Mouse (Mus musculus): ENCODE results near the gene Nt5c. TPM values are rescaled to one million over a fixed set of nuclear protein-coding genes. Genes with fewer than 3 reads are reported as not detected.

The Nt5c gene
- polyA plus RNA-seq, 1 experiment, result 19.1 TPM

DNA sequence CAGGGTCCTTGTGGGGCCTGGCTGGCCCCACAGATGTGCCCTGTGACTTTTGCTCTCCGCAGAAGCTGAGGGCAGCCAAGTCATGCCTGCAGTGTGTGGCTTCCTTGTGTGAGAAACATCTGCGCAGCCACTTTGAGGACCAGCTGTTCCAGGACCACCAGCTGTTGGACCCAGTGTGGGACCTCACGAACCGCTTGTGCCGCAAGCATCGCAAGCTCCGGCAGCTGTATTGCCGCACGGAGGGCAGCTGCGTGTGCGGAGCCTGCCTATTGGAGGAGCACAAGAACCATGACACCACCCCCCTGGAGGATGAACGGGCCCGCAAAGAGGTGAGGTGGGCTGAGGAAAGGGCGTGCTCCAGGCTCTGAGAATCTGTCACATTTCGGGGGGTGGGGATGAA is 50.2 kb downstream of the Nt5c start:
- no peak overlapping the region for H3K27ac ChIP-seq (replicated peaks; ENCODE audit: low read depth, low read length)
- no peaks in the 10 kb centered on the region for H3K4me1 ChIP-seq (ENCODE audit: control insufficient read depth, insufficient read depth, insufficient read length, low read length)
- H3K4me3 ChIP-seq (ENCODE audit: insufficient read depth, low read depth, low read length), result no peak overlapping the region

Other genes with a start within 250 kb of the Nt5c start
- gene Grin2c, start 224.6 kb downstream of the Nt5c start, polyA plus RNA-seq (2012; ENCODE audit: insufficient read depth, insufficient read length, missing spikeins), result not detected in 2 replicates
- 10.9 and 12.7 TPM in 2 replicates for gene Fdxr, start 214.8 kb downstream of the Nt5c start, polyA plus RNA-seq (2012; ENCODE audit: insufficient read depth, insufficient read length, missing spikeins)
- gene Fads6, start 194.2 kb downstream of the Nt5c start, polyA plus RNA-seq (2012; ENCODE audit: insufficient read depth, insufficient read length, missing spikeins), result 0.40 and 0.67 TPM in 2 replicates
- not detected in 2 replicates for gene Otop2, start 184.7 kb downstream of the Nt5c start, polyA plus RNA-seq (2012; ENCODE audit: insufficient read depth, insufficient read length, missing spikeins)
- not detected in 2 replicates for gene Ush1g, start 169.8 kb downstream of the Nt5c start, polyA plus RNA-seq (2012; ENCODE audit: insufficient read depth, insufficient read length, missing spikeins)
- not detected in 2 replicates for gene Otop3, start 157.1 kb downstream of the Nt5c start, polyA plus RNA-seq (2012; ENCODE audit: insufficient read depth, insufficient read length, missing spikeins)
- 0.83 and 2.7 TPM in 2 replicates for gene Hid1, start 124.1 kb downstream of the Nt5c start, polyA plus RNA-seq (2012; ENCODE audit: insufficient read depth, insufficient read length, missing spikeins)
- gene Cdr2l, start 109.9 kb downstream of the Nt5c start, polyA plus RNA-seq (2012; ENCODE audit: insufficient read depth, insufficient read length, missing spikeins), result 1.9 and 2.1 TPM in 2 replicates
- 129 and 138 TPM in 2 replicates for gene Mrpl58, start 88.1 kb downstream of the Nt5c start, polyA plus RNA-seq (2012; ENCODE audit: insufficient read depth, insufficient read length, missing spikeins)
- gene Atp5h, start 71.9 kb downstream of the Nt5c start, polyA plus RNA-seq (2012; ENCODE audit: insufficient read depth, insufficient read length, missing spikeins), result 2,910 and 3,016 TPM in 2 replicates
- 35.3 and 41.1 TPM in 2 replicates for gene Kctd2, start 71.7 kb downstream of the Nt5c start, polyA plus RNA-seq (2012; ENCODE audit: insufficient read depth, insufficient read length, missing spikeins)
- gene Trim80, start 51.3 kb downstream of the Nt5c start, polyA plus RNA-seq (2012; ENCODE audit: insufficient read depth, insufficient read length, missing spikeins), result 0.87 and 2.3 TPM in 2 replicates
- gene Slc16a5, start 29.4 kb downstream of the Nt5c start, polyA plus RNA-seq (2012; ENCODE audit: insufficient read depth, insufficient read length, missing spikeins), result not detected in 2 replicates
- 4.1 TPM in 2 replicates for gene Armc7, start 16.2 kb downstream of the Nt5c start, polyA plus RNA-seq (2012; ENCODE audit: insufficient read depth, insufficient read length, missing spikeins)
- 21.2 and 21.5 TPM in 2 replicates for gene Jpt1, start 22.5 kb upstream of the Nt5c start, polyA plus RNA-seq (2012; ENCODE audit: insufficient read depth, insufficient read length, missing spikeins)
- 310 and 336 TPM in 2 replicates for gene Sumo2, start 44.4 kb upstream of the Nt5c start, polyA plus RNA-seq (2012; ENCODE audit: insufficient read depth, insufficient read length, missing spikeins)
- gene Nup85, start 72.6 kb upstream of the Nt5c start, polyA plus RNA-seq (2012; ENCODE audit: insufficient read depth, insufficient read length, missing spikeins), result 12.4 and 15.7 TPM in 2 replicates
- gene Mrps7, start 112.1 kb upstream of the Nt5c start, polyA plus RNA-seq (2012; ENCODE audit: insufficient read depth, insufficient read length, missing spikeins), result 106 and 138 TPM in 2 replicates
- gene Gga3, start 112.2 kb upstream of the Nt5c start, polyA plus RNA-seq (2012; ENCODE audit: insufficient read depth, insufficient read length, missing spikeins), result 4.2 and 6.5 TPM in 2 replicates
- 120 and 127 TPM in 2 replicates for gene Mif4gd, start 121.1 kb upstream of the Nt5c start, polyA plus RNA-seq (2012; ENCODE audit: insufficient read depth, insufficient read length, missing spikeins)
- gene Slc25a19, start 136.4 kb upstream of the Nt5c start, polyA plus RNA-seq (2012; ENCODE audit: insufficient read depth, insufficient read length, missing spikeins), result 392 and 520 TPM in 2 replicates
- gene Grb2, start 216.7 kb upstream of the Nt5c start, polyA plus RNA-seq (2012; ENCODE audit: insufficient read depth, insufficient read length, missing spikeins), result 29.1 and 32.4 TPM in 2 replicates